Mouse (Mus musculus) ES-Bruce4 (cell line): ENCODE results near the gene Atp1a2.

Experiments
- CTCF ChIP-seq: IDR thresholded peaks from one replicate; pipeline ENCODE4 v1.8.1; 2011; ENCODE audit warnings: low read depth, low read length
- EP300 ChIP-seq: IDR thresholded peaks from 2 replicates; pipeline ENCODE4 v1.6.1; 2011; ENCODE audit warnings: low read depth, low read length; ENCODE audit not compliant: insufficient read depth
- POLR2A ChIP-seq: IDR thresholded peaks from one replicate; pipeline ENCODE4 v1.8.1; 2011; ENCODE audit warnings: low read length; ENCODE audit not compliant: insufficient read depth

DNA sequence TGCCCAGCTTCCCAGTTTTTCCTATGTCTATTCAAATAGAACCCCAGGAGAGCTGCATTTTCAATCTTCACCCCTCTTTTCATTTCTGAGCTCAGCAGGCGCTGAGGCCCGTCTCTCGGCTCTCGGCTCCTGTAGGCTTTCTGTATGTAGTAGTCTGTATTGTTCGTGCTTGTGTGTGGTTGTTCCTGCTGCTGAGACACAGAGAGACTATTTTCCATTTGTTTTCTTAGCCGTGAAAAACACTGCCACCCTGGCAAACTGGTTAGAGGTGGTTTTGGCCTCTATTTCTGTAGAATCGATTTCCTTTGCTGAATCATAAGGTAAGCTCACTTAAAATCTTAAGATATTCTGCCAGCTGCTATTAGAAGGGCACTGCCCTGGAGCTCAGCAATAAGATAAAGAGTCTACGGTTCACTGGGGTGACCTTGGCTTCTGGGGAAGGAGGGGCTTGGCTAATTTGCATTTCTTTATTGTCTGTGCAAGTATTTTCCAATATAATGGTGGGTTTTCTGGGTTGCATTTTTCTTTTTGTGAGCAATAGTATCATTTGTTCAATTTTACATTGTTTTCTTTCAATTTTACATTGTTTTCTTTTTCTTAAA is 36.3 kb downstream of the Atp1a2 start, which contains the start of gene Igsf8:
- TF ChIP-seq CTCF, result no peak
- no peak for TF ChIP-seq POLR2A
- TF ChIP-seq EP300, result no peak
